Mouse (Mus musculus) liver, embryonic 16.5 days (tissue): ENCODE measurements around the gene Sipa1l2. TPM values are rescaled to one million over a fixed set of nuclear protein-coding genes. Genes with fewer than 3 reads are reported as not detected.

Experiments used
- ATAC-seq: fragments of 200-750 bp; cut with Nextera tagmentation; 2 replicates; pipeline ENCODE4 v1.8.0; 2017; ENCODE audit warnings: low read depth, mild to moderate bottlenecking, moderate number of reproducible peaks, moderate library complexity
- H3K27ac ChIP-seq: fragments of 300-500 bp; sonication (generic); 2 replicates; pipeline ENCODE4 v1.5.1; 2014; ENCODE audit warnings: mild to moderate bottlenecking, low read length
- H3K27me3 ChIP-seq: fragments of 300-500 bp; sonication (generic); 2 replicates; pipeline ENCODE4 v1.6.1; 2014; ENCODE audit warnings: low read depth, low read length, mixed read lengths; ENCODE audit not compliant: control insufficient read depth, insufficient read depth
- H3K36me3 ChIP-seq: fragments of 300-500 bp; sonication (generic); 2 replicates; pipeline ENCODE4 v1.6.1; 2014; ENCODE audit warnings: mild to moderate bottlenecking; ENCODE audit not compliant: control insufficient read depth, insufficient read depth
- H3K4me1 ChIP-seq: fragments of 300-500 bp; sonication (generic); 2 replicates; pipeline ENCODE4 v1.6.1; 2014; ENCODE audit warnings: low read depth, low read length, mixed read lengths; ENCODE audit not compliant: control insufficient read depth
- H3K4me2 ChIP-seq: fragments of 300-500 bp; sonication (generic); 2 replicates; pipeline ENCODE4 v1.6.1; 2014; ENCODE audit warnings: low read depth, low read length, mixed read lengths
- H3K4me3 ChIP-seq: fragments of 300-500 bp; sonication (generic); 2 replicates; pipeline ENCODE4 v1.5.1; 2014; ENCODE audit warnings: low read depth, mild to moderate bottlenecking, low read length
- H3K9ac ChIP-seq: fragments of 300-500 bp; sonication (generic); 2 replicates; pipeline ENCODE4 v1.6.1; 2014; ENCODE audit warnings: low read depth, low read length
- H3K9me3 ChIP-seq: fragments of 300-500 bp; sonication (generic); replicated peaks from 2 replicates; pipeline ENCODE4 v1.6.1; 2016; ENCODE audit warnings: low read length; ENCODE audit not compliant: control insufficient read depth
- WGBS: fragments of 180-500 bp; shearing (Covaris S2); extraction: QIAGEN DNeasy Blood & Tissue Kit; methylation state at CpG from one replicate; pipeline ENCODE4 v1.1.7; 2014; ENCODE audit not compliant: insufficient replicate concordance; 5-methylcytosine and 5-hydroxymethylcytosine counted together
- polyA plus RNA-seq: library from polyadenylated mRNA; unstranded; fragments of >200 nt; fragmentation: Nextera tagmentation; extraction: Ambion mirVana; gene quantifications from 2 replicates; pipeline ENCODE4 v1.2.1, GENCODE M21; 2015

Sipa1l2 gene
- polyA plus RNA-seq, 1 experiment from 2014 or later = 1.1 TPM

DNA sequence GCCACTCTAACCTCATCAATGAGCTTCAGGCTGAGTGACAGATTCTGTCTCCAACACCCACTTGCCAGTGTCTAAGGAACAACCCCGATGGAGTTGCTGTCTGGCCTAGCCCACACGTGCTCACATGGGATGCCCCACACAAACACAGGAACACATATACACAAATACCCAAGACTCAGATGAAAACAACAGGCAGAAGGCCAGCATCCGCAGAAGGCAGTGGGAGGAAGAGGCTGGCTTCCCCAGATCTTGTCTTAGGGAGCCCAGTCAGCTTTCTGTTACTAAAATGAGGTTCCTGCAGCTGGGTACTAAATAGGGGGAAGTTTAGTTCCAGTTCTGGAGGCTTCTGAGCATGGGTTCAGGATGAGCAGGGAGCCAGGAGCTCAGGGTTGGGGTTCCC, 66.8 kb downstream of the Sipa1l2 start:
- Histone ChIP-seq H3K36me3 (no peaks in the 10 kb centered on the region), H3K4me3 (no peak overlapping the region), H3K4me2 (no peak overlapping the region), H3K9me3 (no peaks in the 10 kb centered on the region), H3K9ac (no peak overlapping the region), H3K27ac (no peak overlapping the region), H3K4me1 (peaks cover 3% of the 10 kb centered on the region), H3K27me3 (no peaks in the 10 kb centered on the region)
- ATAC-seq = no peak
- WGBS = 55% methylated on average over 3 of the region's 3 CpGs

DNA sequence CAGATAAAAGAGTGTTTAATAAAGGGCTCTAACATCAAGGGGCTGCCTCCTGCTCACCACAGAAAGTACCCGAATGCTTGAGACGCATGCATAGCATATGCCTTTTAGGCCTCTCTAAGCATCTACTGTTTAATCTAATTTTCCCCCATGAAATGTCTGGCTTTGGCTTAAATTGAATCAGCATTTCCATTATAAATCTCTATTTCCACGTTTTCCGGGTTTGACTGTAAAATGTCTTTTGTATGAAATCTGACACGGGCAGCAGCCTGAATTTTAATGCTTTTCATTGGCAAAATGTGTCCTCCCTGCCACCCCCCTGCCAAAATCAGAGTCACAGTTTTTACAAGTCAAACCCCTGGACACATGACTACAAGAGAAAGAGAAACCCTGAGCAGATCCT, 69.6 kb downstream of the Sipa1l2 start:
- 57% methylated on average over 5 of the region's 5 CpGs for WGBS
- no peak overlapping the region for H3K9ac ChIP-seq

GRCm38 (mm10) chr8:125498508-125498907, 71.1 kb downstream of the Sipa1l2 start:
- Histone ChIP-seq H3K27me3 (no peaks in the 10 kb centered on the region), H3K27ac (no peak overlapping the region), H3K4me3 (no peak overlapping the region), H3K36me3 (no peaks in the 10 kb centered on the region), H3K9ac (no peak overlapping the region), H3K9me3 (no peaks in the 10 kb centered on the region), H3K4me2 (no peak overlapping the region), H3K4me1 (no peaks in the 10 kb centered on the region; the same call in none of the 2 replicates)
- ATAC-seq = no peak
- WGBS = 31% methylated on average over 10 of the region's 10 CpGs

More for the DNA sequence above, 69.6 kb downstream of the Sipa1l2 start:
- ATAC-seq = no peak
- H3K27ac ChIP-seq = no peak overlapping the region
- H3K4me2 ChIP-seq = no peak overlapping the region
- H3K4me1 ChIP-seq = peaks cover 2% of the 10 kb centered on the region
- H3K27me3 ChIP-seq = no peaks in the 10 kb centered on the region
- H3K4me3 ChIP-seq = no peak overlapping the region
- no peaks in the 10 kb centered on the region for H3K9me3 ChIP-seq
- no peaks in the 10 kb centered on the region for H3K36me3 ChIP-seq

GRCm38 (mm10) chr8:125495545-125495944, 74.1 kb downstream of the Sipa1l2 start:
- ATAC-seq = no peak
- H3K4me1 ChIP-seq = no peaks in the 10 kb centered on the region; the same call in 1 of the 2 replicates
- no peak overlapping the region for H3K27ac ChIP-seq
- H3K9me3 ChIP-seq = no peaks in the 10 kb centered on the region
- H3K27me3 ChIP-seq = no peaks in the 10 kb centered on the region
- no peak overlapping the region for H3K4me2 ChIP-seq
- 57% methylated on average over 2 of the region's 2 CpGs for WGBS
- no peak overlapping the region for H3K4me3 ChIP-seq
- H3K36me3 ChIP-seq = no peaks in the 10 kb centered on the region
- no peak overlapping the region for H3K9ac ChIP-seq

DNA sequence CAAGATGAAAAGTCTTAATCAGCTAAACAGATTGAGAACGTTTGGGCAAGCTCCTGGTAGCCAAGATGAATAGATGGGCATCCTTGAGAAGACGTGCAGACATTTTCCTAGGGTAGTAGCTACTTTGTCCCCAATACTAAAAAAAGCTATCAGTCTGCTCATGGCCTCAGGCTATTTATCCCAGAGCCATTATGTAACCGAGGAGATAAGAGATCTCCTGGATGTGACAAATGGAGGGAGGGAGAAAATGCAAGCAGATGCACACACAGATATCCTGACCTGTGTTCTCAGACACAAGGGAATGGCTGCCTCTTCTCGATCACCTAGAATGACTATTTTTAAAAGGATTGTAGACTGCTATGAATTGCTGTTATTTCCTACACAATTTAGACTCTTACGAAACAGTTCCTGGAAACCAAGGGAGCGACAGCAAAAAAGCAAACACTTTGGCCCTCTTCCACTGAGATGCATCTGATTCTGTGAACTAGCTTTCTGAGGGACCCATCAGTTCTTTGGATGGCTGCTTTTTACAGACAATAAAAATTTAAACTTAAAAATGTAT, 76.3 kb downstream of the Sipa1l2 start:
- ATAC-seq = no peak
- no peaks in the 10 kb centered on the region; the same call in 1 of the 2 replicates for H3K4me1 ChIP-seq
- 33% methylated on average over 6 of the region's 6 CpGs for WGBS
- H3K9me3 ChIP-seq = no peaks in the 10 kb centered on the region
- H3K27me3 ChIP-seq = no peaks in the 10 kb centered on the region
- H3K9ac ChIP-seq = no peak overlapping the region
- no peak overlapping the region for H3K4me3 ChIP-seq
- no peak overlapping the region for H3K4me2 ChIP-seq
- H3K36me3 ChIP-seq = no peaks in the 10 kb centered on the region
- H3K27ac ChIP-seq = no peak overlapping the region

- Histone ChIP-seq H3K36me3 (no peaks in the 10 kb centered on the region), H3K4me3 (no peak overlapping the region)
Observed at GRCm38 (mm10) chr8:125492416-125492815, 77.2 kb downstream of the Sipa1l2 start.

GRCm38 (mm10) chr8:125488747-125489146, 80.9 kb downstream of the Sipa1l2 start:
- Histone ChIP-seq H3K4me2 (no peak overlapping the region), H3K27me3 (no peaks in the 10 kb centered on the region), H3K9me3 (no peaks in the 10 kb centered on the region), H3K36me3 (no peaks in the 10 kb centered on the region), H3K4me1 (no peaks in the 10 kb centered on the region; the same call in 1 of the 2 replicates), H3K9ac (no peak overlapping the region), H3K27ac (no peak overlapping the region), H3K4me3 (no peak overlapping the region)
- WGBS = 43% methylated on average over 1 of the region's 1 CpGs
- ATAC-seq = no peak

More at GRCm38 (mm10) chr8:125492416-125492815, 77.2 kb downstream of the Sipa1l2 start:
- H3K27me3 ChIP-seq = no peaks in the 10 kb centered on the region
- no peak for ATAC-seq
- no peak overlapping the region for H3K9ac ChIP-seq
- H3K9me3 ChIP-seq = no peaks in the 10 kb centered on the region
- no peaks in the 10 kb centered on the region; the same call in 1 of the 2 replicates for H3K4me1 ChIP-seq
- H3K27ac ChIP-seq = no peak overlapping the region
- no peak overlapping the region for H3K4me2 ChIP-seq
- WGBS = 58% methylated on average over 11 of the region's 11 CpGs

DNA sequence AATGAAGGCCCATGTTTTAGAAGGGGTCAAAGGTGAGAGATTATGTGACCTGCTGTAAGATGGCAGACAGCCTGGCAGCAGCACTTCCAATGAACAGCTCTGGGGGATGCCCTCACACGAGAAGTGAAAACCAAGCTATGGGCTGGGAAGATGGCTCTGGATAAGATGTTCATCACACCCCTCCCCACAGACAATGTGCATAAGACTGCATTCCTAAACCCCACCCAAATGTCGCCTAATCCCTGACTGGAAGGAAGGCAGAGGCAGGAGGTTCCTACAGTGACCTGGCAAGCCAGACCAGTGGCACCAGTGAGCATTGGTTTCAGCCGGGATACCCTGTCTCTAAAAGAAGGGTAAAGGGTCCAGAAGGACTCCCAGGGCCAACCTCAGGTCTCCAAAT, 83.9 kb downstream of the Sipa1l2 start:
- H3K4me2 ChIP-seq = no peak overlapping the region
- no peak overlapping the region for H3K9ac ChIP-seq
- H3K9me3 ChIP-seq = no peaks in the 10 kb centered on the region
- ATAC-seq = no peak
- no peaks in the 10 kb centered on the region for H3K4me1 ChIP-seq
- H3K36me3 ChIP-seq = no peaks in the 10 kb centered on the region
- 60% methylated on average over 3 of the region's 3 CpGs for WGBS
- no peak overlapping the region for H3K4me3 ChIP-seq
- no peak overlapping the region for H3K27ac ChIP-seq
- no peaks in the 10 kb centered on the region for H3K27me3 ChIP-seq

- 45% methylated on average over 7 of the region's 7 CpGs for WGBS
- no peaks in the 10 kb centered on the region for H3K27me3 ChIP-seq
- no peak overlapping the region for H3K27ac ChIP-seq
- no peak overlapping the region for H3K4me3 ChIP-seq
- H3K9me3 ChIP-seq = no peaks in the 10 kb centered on the region
- H3K36me3 ChIP-seq = no peaks in the 10 kb centered on the region
- H3K4me1 ChIP-seq = no peaks in the 10 kb centered on the region
- ATAC-seq = no peak
- H3K9ac ChIP-seq = no peak overlapping the region
- no peak overlapping the region for H3K4me2 ChIP-seq
Observed at GRCm38 (mm10) chr8:125484530-125485196, 84.9 kb downstream of the Sipa1l2 start.
